Mouse (Mus musculus) midbrain, embryonic 14.5 days (tissue): ENCODE results near the gene Krcc1. TPM values are rescaled to one million over a fixed set of nuclear protein-coding genes. Genes with fewer than 3 reads are reported as not detected.

ENCODE experiments used
- ATAC-seq: fragments of 200-750 bp; cut with Nextera tagmentation; 2 replicates; pipeline ENCODE4 v1.8.0; 2017; ENCODE audit warnings: moderate number of reproducible peaks, moderate library complexity; ENCODE audit not compliant: low FRiP score, low TSS enrichment
- DNase-seq: peaks from one replicate; pipeline ENCODE4 v3.0.0-alpha.2; 2015
- H3K27ac ChIP-seq: fragments of 300-500 bp; sonication (generic); replicated peaks from 2 replicates; pipeline ENCODE4 v1.5.1; 2014; ENCODE audit warnings: mild to moderate bottlenecking, low read depth, low read length, moderate library complexity
- H3K27me3 ChIP-seq: fragments of 300-500 bp; sonication (generic); 2 replicates; pipeline ENCODE4 v1.6.1; 2014; ENCODE audit warnings: low read length, control low read depth, mixed read lengths; ENCODE audit not compliant: control insufficient read depth, insufficient read depth
- H3K36me3 ChIP-seq: fragments of 300-500 bp; sonication (generic); 2 replicates; pipeline ENCODE4 v1.6.1; 2014; ENCODE audit warnings: low read length, control low read depth; ENCODE audit not compliant: control insufficient read depth, insufficient read depth
- H3K4me1 ChIP-seq: fragments of 300-500 bp; sonication (generic); 2 replicates; pipeline ENCODE4 v1.6.1; 2014; ENCODE audit warnings: mild to moderate bottlenecking, antibody characterized with exemption, low read length, control low read depth; ENCODE audit not compliant: control insufficient read depth, insufficient read depth
- H3K4me2 ChIP-seq: fragments of 300-500 bp; sonication (generic); 2 replicates; pipeline ENCODE4 v1.6.1; 2014; ENCODE audit warnings: mild to moderate bottlenecking, low read length, moderate library complexity
- H3K4me3 ChIP-seq: fragments of 300-500 bp; sonication (generic); replicated peaks from 2 replicates; pipeline ENCODE4 v1.5.1; 2014; ENCODE audit warnings: low read depth, low read length
- H3K9ac ChIP-seq: fragments of 300-500 bp; sonication (generic); replicated peaks from 2 replicates; pipeline ENCODE4 v1.6.1; 2014; ENCODE audit warnings: mild to moderate bottlenecking, low read length, moderate library complexity
- H3K9me3 ChIP-seq: fragments of 300-500 bp; sonication (generic); 2 replicates; pipeline ENCODE4 v1.6.1; 2016; ENCODE audit warnings: low read length, control low read depth, mixed read lengths; ENCODE audit not compliant: control insufficient read depth
- WGBS: fragments of 180-500 bp; shearing (Covaris S2); extraction: QIAGEN DNeasy Blood & Tissue Kit; methylation state at CpG from one replicate; pipeline ENCODE4 v1.1.7; 2014; 5-methylcytosine and 5-hydroxymethylcytosine counted together
- polyA plus RNA-seq: library from polyadenylated mRNA; unstranded; fragments of >200 nt; fragmentation: Nextera tagmentation; extraction: Ambion mirVana; gene quantifications from 2 replicates; pipeline ENCODE4 v1.2.1, GENCODE M21; 2014

The Krcc1 gene
- polyA plus RNA-seq = 17.0 and 19.0 TPM in 2 replicates

- DNase-seq (peak; percentile 98), ATAC-seq (peak; percentile 94)
- peaks cover 8% of the 10 kb centered on the region for H3K4me1 ChIP-seq
- H3K27ac ChIP-seq = peak within 1 kb of the TSS; percentile 96
- H3K4me2 ChIP-seq = peak within 1 kb of the TSS; percentile 69
- WGBS = under 1% methylated on average over 84 of the region's 84 CpGs
- peak within 1 kb of the TSS; percentile 91 for H3K4me3 ChIP-seq
- H3K9me3 ChIP-seq = no peaks in the 10 kb centered on the region
- peak within 1 kb of the TSS; percentile 98 for H3K9ac ChIP-seq
- no peaks in the 10 kb centered on the region for H3K27me3 ChIP-seq
- H3K36me3 ChIP-seq = no peaks in the 10 kb centered on the region
These were observed at the start of gene Krcc1 for GRCm38 (mm10) chr6:71271389-71272315. Gene Krcc1, plus strand, starts transcription at chr6:71271677.

- no peak for ATAC-seq
- H3K9me3 ChIP-seq = no peaks in the 10 kb centered on the region
- WGBS = 91% methylated on average over 3 of the region's 3 CpGs
These were observed 47.1 kb upstream of the Krcc1 start for GRCm38 (mm10) chr6:71224184-71224943.

GRCm38 (mm10) chr6:71226544-71226943, 44.9 kb upstream of the Krcc1 start:
- H3K4me2 ChIP-seq = no peak overlapping the region
- DNase-seq (peak; percentile 5), ATAC-seq (no peak)
- no peaks in the 10 kb centered on the region for H3K36me3 ChIP-seq
- H3K4me1 ChIP-seq = peaks cover 7% of the 10 kb centered on the region
- H3K27me3 ChIP-seq = no peaks in the 10 kb centered on the region
- H3K9me3 ChIP-seq = no peaks in the 10 kb centered on the region
- H3K27ac ChIP-seq = no peak overlapping the region
- H3K9ac ChIP-seq = no peak overlapping the region
- H3K4me3 ChIP-seq = no peak overlapping the region
- 20% methylated on average over 6 of the region's 6 CpGs for WGBS

More at GRCm38 (mm10) chr6:71224184-71224943, 47.1 kb upstream of the Krcc1 start:
- H3K4me2 ChIP-seq = no peak overlapping the region
- H3K4me1 ChIP-seq = peaks cover 7% of the 10 kb centered on the region
- no peak overlapping the region for H3K27ac ChIP-seq
- H3K4me3 ChIP-seq = no peak overlapping the region
- H3K27me3 ChIP-seq = no peaks in the 10 kb centered on the region
- DNase-seq = no peak
- no peak overlapping the region for H3K9ac ChIP-seq
- no peaks in the 10 kb centered on the region for H3K36me3 ChIP-seq

- peak; percentile 17 for DNase-seq
- 5% methylated on average over 7 of the region's 7 CpGs for WGBS
- no peak for ATAC-seq
These were observed 44.2 kb upstream of the Krcc1 start for GRCm38 (mm10) chr6:71227157-71227770.

GRCm38 (mm10) chr6:71235121-71235520, 36.4 kb upstream of the Krcc1 start:
- no peak overlapping the region for H3K9ac ChIP-seq
- H3K9me3 ChIP-seq = no peaks in the 10 kb centered on the region
- H3K27me3 ChIP-seq = no peaks in the 10 kb centered on the region
- H3K4me3 ChIP-seq = no peak overlapping the region
- H3K4me1 ChIP-seq = no peaks in the 10 kb centered on the region
- H3K36me3 ChIP-seq = no peaks in the 10 kb centered on the region
- H3K27ac ChIP-seq = no peak overlapping the region
- no peak overlapping the region for H3K4me2 ChIP-seq
- 84% methylated on average over 13 of the region's 13 CpGs for WGBS
- ATAC-seq = no peak
- DNase-seq = no peak

More at GRCm38 (mm10) chr6:71227157-71227770, 44.2 kb upstream of the Krcc1 start:
- Histone ChIP-seq H3K36me3 (no peaks in the 10 kb centered on the region), H3K4me1 (peaks cover 7% of the 10 kb centered on the region), H3K9ac (no peak overlapping the region), H3K4me3 (no peak overlapping the region), H3K9me3 (no peaks in the 10 kb centered on the region), H3K27ac (no peak overlapping the region), H3K27me3 (no peaks in the 10 kb centered on the region), H3K4me2 (no peak overlapping the region)

GRCm38 (mm10) chr6:71235944-71236343, 35.5 kb upstream of the Krcc1 start:
- H3K4me2 ChIP-seq = no peak overlapping the region
- no peak overlapping the region for H3K27ac ChIP-seq
- H3K4me1 ChIP-seq = no peaks in the 10 kb centered on the region
- ATAC-seq (no peak), DNase-seq (no peak)
- no peaks in the 10 kb centered on the region for H3K27me3 ChIP-seq
- 69% methylated on average over 3 of the region's 3 CpGs for WGBS
- no peak overlapping the region for H3K9ac ChIP-seq
- H3K9me3 ChIP-seq = no peaks in the 10 kb centered on the region
- H3K36me3 ChIP-seq = no peaks in the 10 kb centered on the region
- no peak overlapping the region for H3K4me3 ChIP-seq

- Histone ChIP-seq H3K4me2 (no peak overlapping the region), H3K27me3 (no peaks in the 10 kb centered on the region), H3K36me3 (no peaks in the 10 kb centered on the region), H3K9ac (no peak overlapping the region), H3K27ac (no peak overlapping the region), H3K4me3 (no peak overlapping the region), H3K9me3 (no peaks in the 10 kb centered on the region), H3K4me1 (no peaks in the 10 kb centered on the region)
- DNase-seq = no peak
- no peak for ATAC-seq
- WGBS = 90% methylated on average over 6 of the region's 6 CpGs
These were observed 35.0 kb upstream of the Krcc1 start for GRCm38 (mm10) chr6:71236506-71236905.

- Histone ChIP-seq H3K9me3 (no peaks in the 10 kb centered on the region), H3K27ac (no peak overlapping the region), H3K27me3 (no peaks in the 10 kb centered on the region), H3K4me1 (no peaks in the 10 kb centered on the region), H3K9ac (no peak overlapping the region), H3K4me3 (no peak overlapping the region), H3K4me2 (no peak overlapping the region), H3K36me3 (no peaks in the 10 kb centered on the region)
- no peak for DNase-seq
- WGBS = 93% methylated on average over 6 of the region's 6 CpGs
- ATAC-seq = no peak
These were observed 34.4 kb upstream of the Krcc1 start for GRCm38 (mm10) chr6:71237031-71237431.
